Mouse (Mus musculus) ES-Bruce4 (cell line): ENCODE results near the gene Fam205c. TPM values are rescaled to one million over a fixed set of nuclear protein-coding genes. Genes with fewer than 3 reads are reported as not detected.
"Not testable (repeated sequence)": the region's sequence is repeated elsewhere in the genome, so short reads cannot be mapped to it uniquely, and the experiment has no call there.

Source experiments
- H3K27ac ChIP-seq: 2 replicates; pipeline ENCODE4 v1.5.1; 2012; ENCODE audit warnings: low read length, inconsistent platforms; ENCODE audit not compliant: insufficient read depth
- H3K27me3 ChIP-seq: 2 replicates; pipeline ENCODE4 v1.6.1; 2012; ENCODE audit warnings: mild to moderate bottlenecking, low read length, inconsistent platforms; ENCODE audit not compliant: control insufficient read depth, poor library complexity, insufficient read depth, severe bottlenecking
- H3K36me3 ChIP-seq: 2 replicates; pipeline ENCODE4 v1.6.1; 2012; ENCODE audit warnings: inconsistent platforms, mild to moderate bottlenecking, low read length, moderate library complexity; ENCODE audit not compliant: control insufficient read depth, poor library complexity, insufficient read depth, severe bottlenecking
- H3K4me1 ChIP-seq: one replicate; pipeline ENCODE4 v1.8.1; 2011; ENCODE audit warnings: low read length; ENCODE audit not compliant: control insufficient read depth, insufficient read depth
- H3K4me3 ChIP-seq: 2 replicates; pipeline ENCODE4 v1.5.1; 2011; ENCODE audit warnings: low read depth, mild to moderate bottlenecking, low read length
- H3K9ac ChIP-seq: 2 replicates; pipeline ENCODE4 v1.6.1; 2012; ENCODE audit warnings: low read depth, mild to moderate bottlenecking, inconsistent platforms; ENCODE audit not compliant: poor library complexity, severe bottlenecking
- H3K9me3 ChIP-seq: replicated peaks from 2 replicates; pipeline ENCODE4 v1.6.1; 2012; ENCODE audit warnings: mild to moderate bottlenecking, low read length, inconsistent platforms; ENCODE audit not compliant: control insufficient read depth, poor library complexity, insufficient read depth, severe bottlenecking
- CTCF ChIP-seq: IDR thresholded peaks from one replicate; pipeline ENCODE4 v1.8.1; 2011; ENCODE audit warnings: low read depth, low read length
- EP300 ChIP-seq: IDR thresholded peaks from 2 replicates; pipeline ENCODE4 v1.6.1; 2011; ENCODE audit warnings: low read depth, low read length; ENCODE audit not compliant: insufficient read depth
- POLR2A ChIP-seq: IDR thresholded peaks from one replicate; pipeline ENCODE4 v1.8.1; 2011; ENCODE audit warnings: low read length; ENCODE audit not compliant: insufficient read depth
- polyA plus RNA-seq: library from polyadenylated mRNA; stranded (reverse); fragments of >200 nt; gene quantifications from 2 replicates; pipeline ENCODE4 v1.2.4, GENCODE M21; 2011; ENCODE audit warnings: low read depth; ENCODE audit not compliant: missing spikeins, insufficient read depth, insufficient read length

Gene Fam205c
- polyA plus RNA-seq, 1 experiment: not detected

DNA sequence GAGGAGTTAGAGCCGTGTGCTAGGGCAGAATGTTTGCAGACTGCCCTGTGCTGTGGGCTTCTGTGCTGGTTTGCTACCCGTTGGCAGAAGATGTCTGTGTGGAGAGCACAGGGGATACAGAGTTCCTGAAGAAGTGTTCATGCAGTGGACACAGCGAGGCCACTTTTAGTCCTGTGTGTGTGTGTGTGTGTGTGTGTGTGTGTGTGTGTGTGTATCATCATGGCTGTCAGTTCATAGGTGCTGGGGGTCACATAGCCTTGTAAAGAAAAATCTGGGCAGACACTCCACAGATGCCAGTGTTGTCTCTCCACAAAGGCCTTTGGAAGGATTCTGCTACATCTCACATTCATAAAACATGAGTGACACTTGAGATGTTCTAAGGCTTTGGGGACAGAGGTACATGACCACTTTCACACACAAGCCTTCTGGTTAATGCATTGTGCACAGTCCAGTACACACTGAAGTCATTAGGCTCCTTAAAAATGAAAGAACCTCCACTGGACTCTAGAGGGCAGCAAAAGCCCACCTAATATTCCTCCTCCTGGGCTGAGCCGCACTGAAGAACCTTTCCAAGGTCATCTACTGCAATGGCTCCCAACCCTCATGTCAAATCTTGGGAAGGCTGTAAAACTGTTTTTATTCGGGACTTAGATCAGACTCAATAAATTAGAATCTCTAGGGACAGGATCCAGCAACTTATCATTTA is 2.7 kb upstream of the Fam205c start:
- Histone ChIP-seq H3K36me3 (no peaks in the 10 kb centered on the region), H3K4me3 (no peak overlapping the region), H3K9me3 (no peaks in the 10 kb centered on the region), H3K4me1 (no peaks in the 10 kb centered on the region), H3K27ac (no peak overlapping the region), H3K27me3 (no peaks in the 10 kb centered on the region), H3K9ac (no peak overlapping the region)
- TF ChIP-seq POLR2A (no peak), CTCF (peak; percentile 31), EP300 (no peak)

GRCm38 (mm10) chr4:42872746-42873435 is 1.1 kb downstream of the Fam205c start:
- TF ChIP-seq POLR2A: no peak
- no peak for TF ChIP-seq EP300
- TF ChIP-seq CTCF: no peak
- no peak overlapping the region for H3K9ac ChIP-seq

DNA sequence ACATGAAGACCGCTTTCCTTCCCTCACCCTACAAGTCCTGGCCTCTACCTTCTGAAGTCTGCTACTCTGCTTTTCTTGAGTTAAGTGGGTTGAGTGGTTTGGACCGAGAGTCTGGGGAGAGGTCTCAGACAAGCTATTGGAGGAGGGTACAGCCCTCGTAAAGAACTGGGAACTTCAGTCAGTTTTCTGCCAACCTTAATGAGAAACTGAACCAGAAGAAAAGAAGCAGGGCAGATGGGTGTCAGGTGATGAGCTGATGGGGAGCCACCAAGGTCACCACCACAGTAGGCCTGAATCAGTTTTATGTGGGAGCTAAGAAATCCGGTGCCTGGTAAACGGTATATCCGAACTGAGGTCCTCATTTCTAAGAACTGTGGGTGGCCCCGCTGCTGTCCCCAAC is 1.9 kb downstream of the Fam205c start:
- no peak overlapping the region for H3K4me3 ChIP-seq
- H3K9me3 ChIP-seq: no peaks in the 10 kb centered on the region
- TF ChIP-seq CTCF: no peak
- no peaks in the 10 kb centered on the region for H3K36me3 ChIP-seq
- H3K27me3 ChIP-seq: no peaks in the 10 kb centered on the region
- H3K9ac ChIP-seq: no peak overlapping the region
- no peaks in the 10 kb centered on the region for H3K4me1 ChIP-seq
- no peak overlapping the region for H3K27ac ChIP-seq

More at GRCm38 (mm10) chr4:42872746-42873435, 1.1 kb downstream of the Fam205c start:
- Histone ChIP-seq H3K27ac (no peak overlapping the region), H3K27me3 (no peaks in the 10 kb centered on the region), H3K4me1 (no peaks in the 10 kb centered on the region), H3K9me3 (no peaks in the 10 kb centered on the region), H3K36me3 (no peaks in the 10 kb centered on the region), H3K4me3 (no peak overlapping the region)

DNA sequence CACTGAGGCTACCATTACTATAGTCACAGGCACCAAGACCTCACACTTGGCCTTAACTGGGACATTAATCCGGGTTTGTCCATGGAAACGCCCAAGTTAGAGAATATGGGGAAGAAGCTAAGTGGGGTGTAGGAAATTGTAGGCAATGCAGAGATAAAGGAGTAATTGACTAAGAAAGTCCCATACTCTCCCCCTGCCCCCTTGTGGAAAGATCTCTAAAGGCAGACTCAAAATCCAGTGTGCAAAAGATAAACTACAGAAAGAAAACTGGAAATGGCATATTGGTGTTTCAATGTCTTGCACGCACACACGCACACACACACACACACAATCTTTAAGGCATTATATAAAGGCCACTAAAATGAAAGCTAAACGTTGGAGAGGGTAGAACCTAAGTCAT is 3.3 kb downstream of the Fam205c start:
- Histone ChIP-seq H3K27ac (no peak overlapping the region), H3K36me3 (no peaks in the 10 kb centered on the region), H3K9me3 (no peaks in the 10 kb centered on the region), H3K27me3 (no peaks in the 10 kb centered on the region), H3K9ac (no peak overlapping the region), H3K4me3 (no peak overlapping the region), H3K4me1 (no peaks in the 10 kb centered on the region)
- TF ChIP-seq POLR2A (no peak), EP300 (no peak), CTCF (no peak)

DNA sequence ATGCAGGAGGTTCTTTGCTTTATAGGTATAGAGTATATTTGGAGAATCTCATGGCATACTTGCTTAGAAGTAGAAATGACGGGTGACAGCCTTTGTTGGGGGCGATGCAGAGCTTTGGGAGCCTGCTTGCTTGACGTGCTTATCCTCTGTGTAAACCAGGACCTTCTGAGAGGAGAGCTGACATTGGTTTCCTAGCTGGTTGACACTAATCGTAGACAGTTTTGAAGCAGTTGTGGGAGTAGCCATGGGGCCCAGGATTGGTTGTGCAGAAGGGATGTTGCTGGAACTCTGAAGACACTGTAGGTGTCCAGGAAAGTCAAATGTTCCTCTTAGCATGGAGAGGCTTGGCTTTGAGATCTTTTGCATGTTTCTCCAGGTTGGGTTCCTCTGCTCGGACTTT is 5.8 kb downstream of the Fam205c start:
- TF ChIP-seq EP300 (no peak), CTCF (no peak), POLR2A (no peak)
- H3K4me1 ChIP-seq: no peaks in the 10 kb centered on the region

DNA sequence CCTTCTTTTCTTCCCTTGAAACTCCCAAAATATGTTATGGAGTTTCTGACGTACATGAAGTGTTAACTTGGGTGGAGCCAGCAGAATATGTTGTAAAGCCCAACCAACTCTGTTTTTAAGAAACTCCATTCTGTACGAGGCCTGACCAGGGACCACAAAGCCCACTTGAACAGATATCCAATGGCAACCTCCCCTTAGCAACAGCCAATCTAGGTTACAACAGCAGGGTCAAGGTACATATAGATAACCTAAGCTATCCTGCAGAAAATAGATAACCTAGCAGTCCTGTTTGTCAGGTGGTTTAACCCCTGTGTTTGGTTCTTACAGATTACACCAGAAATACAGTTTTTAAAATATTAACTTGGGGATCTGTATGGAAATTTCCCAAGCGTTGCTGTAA is 6.6 kb downstream of the Fam205c start:
- Histone ChIP-seq H3K27me3 (no peaks in the 10 kb centered on the region), H3K9ac (no peak overlapping the region), H3K4me3 (no peak overlapping the region), H3K36me3 (no peaks in the 10 kb centered on the region), H3K27ac (no peak overlapping the region), H3K4me1 (no peaks in the 10 kb centered on the region), H3K9me3 (no peaks in the 10 kb centered on the region)
- TF ChIP-seq EP300: no peak
- TF ChIP-seq POLR2A: no peak
- TF ChIP-seq CTCF: no peak

More for the DNA sequence above, 5.8 kb downstream of the Fam205c start:
- H3K9ac ChIP-seq: no peak overlapping the region
- H3K36me3 ChIP-seq: no peaks in the 10 kb centered on the region
- H3K27ac ChIP-seq: no peak overlapping the region
- H3K4me3 ChIP-seq: no peak overlapping the region
- H3K27me3 ChIP-seq: no peaks in the 10 kb centered on the region
- no peaks in the 10 kb centered on the region for H3K9me3 ChIP-seq

- H3K4me3 ChIP-seq, H3K36me3 ChIP-seq, H3K27ac ChIP-seq, H3K27me3 ChIP-seq, H3K9me3 ChIP-seq, H3K4me1 ChIP-seq, H3K9ac ChIP-seq: not testable (repeated sequence)
Measured at GRCm38 (mm10) chr4:42863487-42863886, 10.5 kb downstream of the Fam205c start.

DNA sequence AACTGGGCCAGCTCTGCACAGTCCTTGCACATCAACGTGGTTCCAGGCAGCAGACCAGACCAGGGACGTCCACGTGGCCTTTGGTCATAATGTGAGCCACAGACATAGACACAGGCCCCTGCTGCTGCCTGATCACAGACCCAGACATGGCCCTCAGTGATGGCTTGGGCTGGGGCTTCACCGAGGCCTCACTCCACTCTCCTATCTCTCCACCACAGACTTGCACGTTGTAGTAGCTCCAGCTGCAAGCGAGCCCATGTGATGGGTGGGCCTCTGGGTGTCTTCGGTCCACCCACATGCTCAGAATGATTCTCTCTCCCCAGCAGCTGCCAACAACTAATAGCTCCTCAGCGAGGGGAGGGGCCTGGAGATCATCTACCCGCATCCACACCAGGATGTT is 13.6 kb downstream of the Fam205c start:
- not testable (repeated sequence) for H3K9me3 ChIP-seq, H3K9ac ChIP-seq, H3K4me1 ChIP-seq, H3K36me3 ChIP-seq, H3K4me3 ChIP-seq, H3K27ac ChIP-seq, H3K27me3 ChIP-seq

- H3K9me3 ChIP-seq, H3K27me3 ChIP-seq, H3K9ac ChIP-seq, H3K27ac ChIP-seq, H3K36me3 ChIP-seq, H3K4me1 ChIP-seq, H3K4me3 ChIP-seq: not testable (repeated sequence)
Measured at GRCm38 (mm10) chr4:42856671-42857070, 17.4 kb downstream of the Fam205c start, which contains the start of gene Gm12394. TSS of gene Gm12394 (minus strand) at chr4:42856771.
